Mouse (Mus musculus) kidney, postnatal 4 days (tissue): ENCODE results near the gene Allc.

Experiments
- DNase-seq, 2 experiments: peaks; one replicate each; pipeline ENCODE4 v3.0.0; 2021; ENCODE audit warnings: mixed read lengths in 2 of 2

Gene Allc

DNA sequence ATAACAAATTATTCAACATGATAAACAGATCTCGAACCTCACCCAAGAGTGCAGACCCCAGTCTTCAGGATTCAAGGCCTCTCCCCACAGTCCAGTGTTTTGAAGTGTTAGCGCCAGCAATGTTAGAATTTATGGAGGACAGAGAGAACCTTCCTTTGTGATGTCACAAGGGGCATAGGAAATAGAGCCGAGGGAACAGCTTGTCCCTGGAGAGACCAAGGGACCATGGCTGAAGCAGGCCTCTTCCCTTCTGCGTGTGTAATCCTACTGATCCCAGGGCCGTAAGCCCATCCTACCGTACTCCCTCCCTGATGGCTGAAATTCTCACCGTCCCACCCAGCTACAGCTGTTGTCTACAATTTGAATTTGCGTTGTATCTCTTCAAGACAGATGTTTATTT, at the start of gene Allc:
TSS of gene Allc (minus strand) at position 101 of the 400 bp plus-strand sequence.
- no peak for DNase-seq

- no peak for DNase-seq
Measured at GRCm38 (mm10) chr12:28628436-28628835, 46.1 kb upstream of the Allc start.

DNA sequence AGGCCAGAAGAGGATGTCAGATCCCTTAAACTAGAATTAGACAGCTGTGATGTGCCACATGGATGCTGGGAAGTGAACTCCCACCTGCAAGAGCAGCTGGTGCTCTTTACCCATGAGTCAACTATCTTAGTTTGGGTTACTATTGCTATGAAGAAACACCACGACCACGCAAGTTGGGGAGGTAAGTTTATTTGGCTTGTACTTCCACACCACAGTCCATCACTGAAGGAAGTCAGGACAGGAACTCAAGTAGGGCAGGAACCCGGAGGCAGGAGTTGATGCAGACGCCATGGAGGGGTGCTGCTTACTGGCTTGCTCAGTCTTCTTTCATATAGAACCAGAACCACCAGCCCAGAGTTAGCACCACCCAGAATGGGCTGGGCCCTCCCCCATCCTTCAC, 44.8 kb upstream of the Allc start:
- DNase-seq, result no peak

DNA sequence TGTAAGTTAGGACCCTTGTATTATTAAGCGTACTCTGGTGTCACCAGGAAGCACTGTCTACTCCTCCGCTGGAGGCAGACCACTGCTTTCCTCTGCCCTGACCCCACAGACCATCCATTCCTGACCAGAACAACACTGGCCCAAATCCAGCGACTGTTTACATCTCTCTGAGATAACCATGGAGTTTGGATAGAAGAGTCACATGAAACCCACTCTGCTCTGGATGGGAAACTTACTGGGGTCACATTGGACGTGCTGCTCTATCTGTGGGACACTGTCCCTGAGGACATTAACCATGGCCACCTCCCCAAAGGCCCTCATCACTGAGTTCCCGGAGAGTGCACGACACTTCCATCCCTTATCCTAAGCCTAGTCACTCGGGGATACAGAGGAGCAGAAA, 43.1 kb upstream of the Allc start:
- no peak for DNase-seq

GRCm38 (mm10) chr12:28624251-28624650, 41.9 kb upstream of the Allc start:
- no peak for DNase-seq

GRCm38 (mm10) chr12:28623195-28623594, 40.9 kb upstream of the Allc start, which contains the start of gene Colec11:
TSS of gene Colec11 (minus strand) at chr12:28623377.
- peak; percentile 44 to 62 for DNase-seq

DNA sequence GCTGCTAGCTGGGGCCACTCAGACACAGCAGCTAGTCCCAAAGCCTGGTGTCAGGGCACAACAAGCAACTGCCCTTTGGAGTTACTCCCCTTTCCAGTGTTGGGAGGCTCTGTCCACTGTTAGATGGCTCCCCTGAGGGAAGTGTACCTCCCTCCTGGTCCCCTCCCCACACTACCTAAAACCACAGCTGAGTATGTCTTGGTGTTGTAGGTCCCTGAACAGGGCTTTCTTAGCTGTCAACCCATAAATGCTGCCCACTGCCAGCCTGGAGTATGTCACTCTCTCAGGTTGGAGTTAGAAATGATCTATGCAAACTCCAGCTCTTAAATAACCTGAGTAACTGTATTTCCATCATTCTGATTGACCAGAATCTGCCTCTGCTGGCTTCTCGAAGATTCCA, 40.3 kb upstream of the Allc start:
- no peak for DNase-seq

DNA sequence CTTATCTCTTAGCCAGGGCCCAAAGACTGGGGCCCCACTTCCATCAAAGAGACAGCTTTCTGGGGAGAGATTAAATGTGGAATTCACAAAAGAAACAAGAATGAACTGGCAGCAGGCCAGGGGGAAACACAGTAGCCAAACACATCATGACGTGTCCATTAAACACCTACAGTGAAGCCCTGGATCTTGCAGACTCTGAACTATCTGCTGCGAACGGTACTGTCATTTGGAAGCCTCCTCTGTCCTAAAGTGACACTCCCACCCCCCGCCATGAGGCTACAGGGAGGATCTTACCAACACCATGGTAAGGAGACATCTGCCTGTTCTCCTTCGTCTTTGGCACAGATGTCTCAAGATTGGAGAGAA, 39.8 kb upstream of the Allc start:
- peak; percentile 36 to 39 for DNase-seq

DNA sequence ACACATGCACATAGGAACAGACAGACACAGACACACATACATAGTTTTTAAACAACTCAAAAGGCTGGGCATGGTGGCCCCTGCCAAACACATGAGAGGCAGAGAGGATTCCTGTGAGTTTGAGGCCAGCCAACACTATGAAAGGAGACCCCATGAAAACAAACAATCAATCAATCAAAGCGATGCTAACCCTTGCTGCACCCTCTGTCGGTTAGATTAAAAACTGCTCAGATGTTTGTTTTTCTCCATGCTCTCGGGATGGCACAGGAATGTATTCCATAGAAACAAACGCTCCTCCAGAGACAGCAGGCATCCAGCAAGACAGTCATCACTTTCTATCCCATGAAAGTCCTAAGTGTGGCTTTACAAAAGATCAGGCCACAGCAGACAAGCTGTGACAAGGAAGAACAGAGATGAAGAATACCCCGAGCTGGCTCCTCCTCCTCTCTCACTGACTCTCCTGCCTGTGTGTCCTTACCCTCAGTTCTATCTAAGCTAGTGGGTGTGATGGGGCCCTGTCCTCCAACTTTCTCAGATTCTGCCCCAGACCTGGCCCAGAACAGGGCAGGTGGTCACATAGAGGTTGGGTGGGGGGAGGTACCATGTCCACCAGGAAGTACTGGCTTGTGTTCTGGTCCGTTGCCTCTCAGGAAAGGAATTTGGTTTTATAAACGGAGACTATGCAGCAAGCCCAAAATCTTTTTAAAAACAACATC, 39.3 kb upstream of the Allc start:
- DNase-seq, result peak in 1 of 2 experiments; percentile 24

DNA sequence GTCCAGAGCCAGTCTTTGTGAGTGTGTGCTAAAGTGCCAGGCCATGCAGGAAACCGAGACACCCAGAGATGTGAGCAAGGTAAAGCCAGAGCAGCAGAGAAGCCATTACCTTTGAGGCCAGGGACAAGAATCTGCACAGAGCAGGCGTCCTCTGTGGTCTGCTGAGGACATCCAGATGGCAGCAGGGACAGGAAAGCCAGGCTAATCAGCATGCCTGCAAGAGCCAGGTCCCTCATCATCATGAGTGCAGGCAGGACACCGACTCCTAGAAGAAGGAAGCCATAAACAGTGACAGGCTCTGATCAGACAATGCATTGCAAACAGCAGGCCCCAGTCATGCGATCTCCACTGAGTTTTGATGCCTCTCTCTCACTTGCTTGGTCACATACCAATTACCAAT, 35.0 kb upstream of the Allc start:
- DNase-seq, result no peak

DNA sequence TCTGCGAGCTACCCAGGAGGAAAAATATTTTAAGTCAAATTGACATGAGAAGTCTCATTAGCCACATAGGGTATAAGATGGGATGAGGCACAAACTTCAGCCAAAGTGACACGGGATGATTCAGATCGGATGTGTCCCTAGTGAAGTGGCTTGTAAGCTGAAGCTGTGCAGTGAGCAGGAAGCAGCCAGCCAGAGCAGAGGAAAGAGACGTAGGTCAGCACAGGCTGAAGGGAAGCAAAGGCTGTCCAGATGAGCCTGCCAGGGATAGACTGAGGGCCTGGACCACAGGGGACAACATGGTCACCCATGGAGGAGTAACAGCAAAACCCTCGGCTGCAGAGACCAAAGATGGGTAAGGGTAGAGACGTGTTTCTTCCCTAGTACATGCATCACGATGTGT, 32.1 kb upstream of the Allc start:
- no peak for DNase-seq

DNA sequence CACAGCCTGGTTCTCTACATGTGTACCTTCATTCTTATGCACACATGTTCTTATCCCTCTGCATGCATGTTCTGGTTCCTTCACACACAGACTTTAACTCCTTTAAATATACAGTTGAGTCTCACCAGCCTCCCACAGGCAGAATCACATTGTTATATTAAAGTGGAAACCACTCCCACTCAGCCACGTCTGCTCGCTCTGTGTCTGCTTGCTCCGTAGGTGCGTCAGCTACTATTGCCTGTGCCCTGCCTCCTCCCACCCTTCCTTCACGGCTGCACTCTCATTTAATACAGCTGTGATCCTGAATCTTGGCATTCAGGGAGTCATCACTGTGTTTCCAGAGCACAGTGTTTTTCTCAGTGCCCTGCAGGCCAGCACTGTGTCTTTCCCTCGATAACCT, 30.1 kb upstream of the Allc start:
- no peak for DNase-seq

DNA sequence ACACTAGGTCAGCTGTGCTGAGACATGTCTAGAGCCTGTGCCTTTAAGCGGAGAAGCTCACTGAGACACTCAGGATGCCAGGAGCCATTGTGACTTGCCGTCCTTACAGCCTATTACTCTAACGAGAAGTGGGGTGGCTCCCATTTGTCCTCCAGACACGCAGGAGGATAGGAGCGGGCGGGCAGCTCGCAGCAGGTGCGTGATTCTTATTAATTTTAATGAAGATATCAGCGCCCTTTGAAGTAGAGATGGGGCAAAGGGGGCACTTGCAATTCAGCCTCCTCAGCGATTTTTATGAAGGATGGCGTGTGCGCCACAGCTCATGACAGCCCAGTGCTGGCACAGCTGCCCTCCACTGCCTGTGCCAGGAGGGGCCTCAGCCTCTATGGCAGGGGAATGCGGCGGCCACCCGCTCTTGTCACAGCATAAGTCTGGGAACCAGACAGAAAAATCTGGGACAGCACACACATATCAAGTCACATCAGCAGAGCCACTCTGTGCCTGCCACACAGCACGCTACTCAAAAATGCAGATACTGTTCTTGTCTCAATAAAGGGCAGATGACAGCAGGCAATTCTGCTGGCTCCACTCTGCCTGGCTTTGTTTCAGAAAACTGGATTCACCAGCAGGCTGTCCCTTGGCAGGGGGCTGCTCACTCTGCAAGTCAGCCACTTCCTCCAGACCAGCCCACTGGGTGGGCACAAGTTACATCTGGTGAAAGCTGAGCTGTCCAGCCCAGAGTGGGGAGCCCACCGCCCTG, 25.4 kb upstream of the Allc start:
- no peak for DNase-seq

- DNase-seq, result no peak
Measured at GRCm38 (mm10) chr12:28603494-28603893, 21.2 kb upstream of the Allc start.

GRCm38 (mm10) chr12:28602259-28602658, 19.9 kb upstream of the Allc start:
- no peak for DNase-seq

DNA sequence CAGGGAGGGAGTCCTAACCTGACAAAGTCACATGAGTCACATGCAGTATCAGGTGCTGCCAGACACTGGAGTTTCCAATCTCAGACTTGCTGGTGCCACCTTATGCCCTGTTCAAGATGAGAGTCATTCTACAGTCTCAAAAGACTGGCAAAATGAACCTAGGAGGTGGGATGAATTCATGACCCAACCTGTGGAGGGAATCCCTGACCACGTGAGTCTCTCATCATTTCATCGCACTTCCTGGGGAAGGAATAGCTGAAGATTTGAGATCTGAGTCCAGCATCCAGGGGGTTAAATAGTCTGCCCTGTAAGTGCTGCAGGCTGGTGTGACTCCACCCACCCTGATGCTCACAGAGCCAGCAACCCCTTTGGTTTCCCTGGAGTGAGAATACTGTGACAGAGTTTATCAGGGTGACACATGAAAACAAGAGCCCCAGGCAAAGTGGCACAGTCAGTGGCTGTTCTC, 16.2 kb upstream of the Allc start:
- DNase-seq, result no peak

DNA sequence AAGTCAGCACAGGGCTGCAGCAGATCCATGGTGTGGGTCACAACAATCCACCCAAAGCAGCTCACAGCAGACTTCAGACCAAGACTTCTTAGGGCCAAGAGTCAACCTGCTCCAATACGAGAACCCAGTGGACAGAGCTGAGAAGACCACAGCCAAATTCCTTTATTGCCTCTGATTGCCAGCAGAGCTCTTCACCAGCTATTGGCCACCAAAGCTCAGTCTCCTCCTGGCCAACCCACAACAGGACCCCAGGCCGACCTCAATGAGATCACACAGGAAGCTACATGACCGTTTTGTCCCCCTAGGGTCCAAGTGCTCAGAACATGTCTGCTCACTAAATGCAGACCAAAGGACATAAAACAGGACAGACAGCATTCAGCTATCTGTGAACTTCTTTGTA, 15.8 kb upstream of the Allc start:
- no peak for DNase-seq

DNA sequence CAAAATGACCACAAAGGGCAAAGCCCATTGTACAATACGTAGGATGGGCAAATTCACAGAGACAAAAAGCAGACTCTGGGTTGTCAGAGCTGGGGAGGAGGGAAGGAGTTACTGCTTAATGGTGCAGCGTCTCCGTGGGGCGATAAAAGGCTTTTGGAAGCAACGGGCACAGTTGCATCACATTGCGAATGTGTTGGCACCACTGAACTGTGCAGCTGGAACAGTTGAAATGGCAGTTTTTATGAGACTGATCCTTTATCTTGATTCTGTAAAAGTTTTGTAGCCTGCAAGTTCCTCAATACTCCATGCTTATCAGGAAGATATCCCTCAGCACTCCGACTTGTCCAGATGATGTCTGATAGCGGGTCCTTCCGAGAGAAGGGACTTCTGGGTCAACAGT, 15.4 kb upstream of the Allc start:
- DNase-seq, result no peak

DNA sequence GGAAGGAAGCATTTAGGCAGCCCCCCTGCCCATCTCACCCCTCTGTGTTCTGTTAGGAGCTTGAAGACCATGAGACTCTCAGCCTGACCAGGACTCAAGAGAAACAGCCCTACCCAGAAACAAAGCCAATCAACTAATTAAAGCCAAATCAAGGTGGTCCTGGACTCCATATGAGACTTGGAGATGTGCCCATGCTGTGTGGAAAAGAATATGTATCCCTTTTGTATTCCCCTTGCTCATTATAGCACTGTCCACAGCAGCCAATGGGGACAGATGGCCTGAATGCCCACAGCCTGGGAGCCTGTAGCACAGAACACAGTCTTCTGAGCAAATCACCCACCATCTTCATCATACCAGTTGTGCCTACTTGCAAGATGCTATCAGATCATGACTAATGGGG, 14.5 kb upstream of the Allc start:
- DNase-seq, result no peak

DNA sequence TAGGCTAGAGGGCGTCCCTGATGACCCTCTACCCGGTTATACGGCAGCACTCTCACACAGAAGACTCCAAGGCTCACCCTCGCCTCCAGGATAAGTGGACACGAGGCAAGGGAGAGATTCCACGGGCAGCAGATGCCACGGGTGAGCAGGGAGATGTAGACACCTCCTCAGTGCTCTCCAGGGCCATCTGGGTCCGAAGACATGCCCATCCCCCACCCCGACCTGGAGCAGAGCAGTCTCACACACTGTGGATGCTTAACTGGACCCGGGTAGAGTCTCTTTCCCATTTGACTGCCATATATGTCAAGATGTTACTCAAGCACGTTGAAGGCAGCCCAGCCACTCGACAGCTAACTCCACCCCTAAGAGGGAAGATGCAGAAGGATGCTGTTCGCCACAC, 8.1 kb upstream of the Allc start:
- DNase-seq, result peak in 1 of 2 experiments; percentile 25

- peak; percentile 86 to 91 for DNase-seq
Measured at GRCm38 (mm10) chr12:28589090-28589868, 7.0 kb upstream of the Allc start.

DNA sequence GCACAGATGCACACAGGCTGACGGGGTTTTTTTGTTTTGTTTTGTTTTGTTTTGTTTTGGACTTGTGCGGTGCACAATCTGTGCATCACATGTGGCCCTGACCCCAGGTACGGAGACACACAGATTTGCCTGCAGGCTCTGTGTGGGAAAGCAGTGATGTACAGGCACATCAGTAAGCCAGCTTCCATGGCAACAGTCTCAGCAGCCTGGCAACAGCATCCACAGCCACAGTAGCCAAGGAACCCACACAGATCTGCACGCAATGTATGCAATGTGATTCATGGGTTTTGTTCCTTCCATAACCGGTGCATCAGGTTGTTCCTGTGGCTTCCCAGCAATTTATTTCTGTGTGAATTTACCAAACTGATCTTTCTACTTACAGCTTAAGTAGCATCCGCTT, 5.6 kb upstream of the Allc start:
- DNase-seq, result no peak

- DNase-seq, result no peak
Measured at GRCm38 (mm10) chr12:28584036-28584435, 1.7 kb upstream of the Allc start.

- DNase-seq, result peak; percentile 53
Measured at GRCm38 (mm10) chr12:28579132-28579531, 3.2 kb downstream of the Allc start.
